Mouse (Mus musculus) hindbrain, embryonic 14.5 days (tissue): Measurements from ENCODE around the gene Pip5k1b. TPM values are rescaled to one million over a fixed set of nuclear protein-coding genes. Genes with fewer than 3 reads are reported as not detected.

Experiments used
- ATAC-seq: fragments of 200-750 bp; cut with Nextera tagmentation; 2 replicates; pipeline ENCODE4 v1.8.0; 2017; ENCODE audit warnings: moderate number of reproducible peaks, mild to moderate bottlenecking, moderate TSS enrichment, moderate library complexity; ENCODE audit not compliant: low FRiP score
- DNase-seq: peaks from one replicate; pipeline ENCODE4 v3.0.0-alpha.2; 2015; ENCODE audit warnings: low spot score
- H3K27ac ChIP-seq: fragments of 300-500 bp; sonication (generic); 2 replicates; pipeline ENCODE4 v1.5.1; 2014; ENCODE audit warnings: mild to moderate bottlenecking, moderate library complexity
- H3K27me3 ChIP-seq: fragments of 300-500 bp; sonication (generic); 2 replicates; pipeline ENCODE4 v1.6.1; 2014; ENCODE audit warnings: mild to moderate bottlenecking, low read length, mixed read lengths; ENCODE audit not compliant: control insufficient read depth, insufficient read depth
- H3K36me3 ChIP-seq: fragments of 300-500 bp; sonication (generic); replicated peaks from 2 replicates; pipeline ENCODE4 v1.6.1; 2014; ENCODE audit not compliant: control insufficient read depth, insufficient read depth
- H3K4me1 ChIP-seq: fragments of 300-500 bp; sonication (generic); replicated peaks from 2 replicates; pipeline ENCODE4 v1.6.1; 2014; ENCODE audit warnings: antibody characterized with exemption, low read length, mixed read lengths; ENCODE audit not compliant: control insufficient read depth, insufficient read depth
- H3K4me2 ChIP-seq: fragments of 300-500 bp; sonication (generic); replicated peaks from 2 replicates; pipeline ENCODE4 v1.6.1; 2014; ENCODE audit warnings: mild to moderate bottlenecking, moderate library complexity
- H3K4me3 ChIP-seq: fragments of 300-500 bp; sonication (generic); replicated peaks from 2 replicates; pipeline ENCODE4 v1.5.1; 2014; ENCODE audit warnings: mild to moderate bottlenecking, low read length
- H3K9ac ChIP-seq: fragments of 300-500 bp; sonication (generic); 2 replicates; pipeline ENCODE4 v1.6.1; 2014
- H3K9me3 ChIP-seq: fragments of 300-500 bp; sonication (generic); 2 replicates; pipeline ENCODE4 v1.6.1; 2016; ENCODE audit warnings: low read length; ENCODE audit not compliant: control insufficient read depth
- WGBS: fragments of 180-500 bp; shearing (Covaris S2); extraction: QIAGEN DNeasy Blood & Tissue Kit; methylation state at CpG from one replicate; pipeline ENCODE4 v1.1.7; 2014; 5-methylcytosine and 5-hydroxymethylcytosine counted together
- polyA plus RNA-seq: library from polyadenylated mRNA; unstranded; fragments of >200 nt; fragmentation: Nextera tagmentation; extraction: Ambion mirVana; gene quantifications from 2 replicates; pipeline ENCODE4 v1.2.1, GENCODE M21; 2014

The Pip5k1b gene
- polyA plus RNA-seq, 1 experiment from 2014 or later = 3.9 TPM

DNA sequence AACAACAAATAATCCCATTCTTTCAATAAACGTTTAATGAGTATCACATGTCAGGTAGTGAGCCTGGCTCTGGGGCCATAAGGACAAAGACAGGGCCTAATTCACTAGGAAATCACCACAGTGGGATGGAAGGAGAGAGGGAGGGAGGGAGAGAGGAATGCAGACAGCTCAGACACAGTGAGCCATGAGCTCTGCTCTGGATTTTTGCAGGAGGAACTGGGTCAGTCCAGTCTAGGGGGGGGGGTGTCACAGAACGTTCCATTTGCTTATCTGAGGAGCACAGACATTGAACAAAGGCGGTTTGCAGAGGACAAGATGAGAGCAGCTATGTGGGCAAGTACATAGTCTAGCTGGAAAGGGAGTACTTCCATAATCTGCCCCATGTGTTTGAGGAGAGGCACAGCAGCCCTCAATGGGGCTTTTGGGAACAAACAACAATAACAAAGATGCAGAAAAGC lies 103.2 kb downstream of the Pip5k1b start:
- 25% methylated on average over 3 of the region's 3 CpGs for WGBS

DNA sequence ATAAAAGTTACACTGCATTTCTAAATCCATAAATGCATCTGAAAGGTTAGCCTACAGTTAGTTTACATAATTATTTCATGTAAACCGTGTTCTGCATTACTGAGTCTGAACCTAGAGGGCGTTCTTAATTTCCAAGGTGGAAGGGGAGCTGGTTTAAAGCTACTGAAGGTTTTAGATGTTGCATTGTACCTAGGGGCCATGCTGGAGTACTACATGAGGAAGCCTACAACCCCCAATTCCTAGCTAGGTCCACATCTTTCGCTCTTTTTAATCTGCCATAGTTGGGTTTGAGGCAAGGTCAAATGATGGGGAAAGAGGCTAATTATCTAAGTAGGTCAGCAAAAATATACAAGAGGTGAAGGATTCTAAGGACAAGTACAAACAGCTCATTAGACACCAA lies 104.0 kb downstream of the Pip5k1b start:
- H3K4me2 ChIP-seq = no peak overlapping the region
- 92% methylated on average over 3 of the region's 3 CpGs for WGBS
- no peak for ATAC-seq

More for the DNA sequence above, 103.2 kb downstream of the Pip5k1b start:
- Histone ChIP-seq H3K4me3 (no peak overlapping the region), H3K9ac (no peak overlapping the region), H3K9me3 (no peaks in the 10 kb centered on the region), H3K4me1 (peaks cover 15% of the 10 kb centered on the region), H3K4me2 (no peak overlapping the region), H3K27me3 (no peaks in the 10 kb centered on the region), H3K36me3 (no peaks in the 10 kb centered on the region), H3K27ac (peak overlapping the region; percentile 46; the same call in 1 of the 2 replicates)
- DNase-seq (peak; percentile 41), ATAC-seq (peak; percentile 14; the same call in 1 of the 2 replicates)

DNA sequence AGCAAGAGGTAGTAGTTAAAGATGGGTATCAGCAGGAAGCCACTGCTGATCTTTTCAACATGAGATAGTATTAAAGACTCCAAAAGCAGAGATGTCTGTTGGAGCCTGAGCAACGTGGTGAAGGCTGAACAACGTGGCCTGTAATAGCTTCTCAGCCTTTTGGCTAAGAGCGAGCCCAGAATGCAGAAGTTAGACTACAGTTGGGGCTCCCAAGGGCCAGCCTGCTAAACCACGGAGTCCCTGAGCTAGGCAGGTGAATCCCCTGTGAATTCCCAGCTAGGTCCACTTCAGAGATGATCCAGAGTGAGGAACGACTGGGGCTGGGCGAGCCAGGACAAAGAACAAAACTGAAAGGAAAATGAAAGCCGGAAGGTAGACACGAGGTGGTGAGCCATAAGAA lies 104.9 kb downstream of the Pip5k1b start:
- peaks cover 15% of the 10 kb centered on the region for H3K4me1 ChIP-seq
- ATAC-seq = no peak
- no peak overlapping the region for H3K9ac ChIP-seq

More for the DNA sequence above, 104.0 kb downstream of the Pip5k1b start:
- Histone ChIP-seq H3K9ac (no peak overlapping the region), H3K9me3 (no peaks in the 10 kb centered on the region), H3K27me3 (no peaks in the 10 kb centered on the region), H3K36me3 (no peaks in the 10 kb centered on the region), H3K4me1 (peaks cover 15% of the 10 kb centered on the region), H3K4me3 (no peak overlapping the region), H3K27ac (no peak overlapping the region)
- DNase-seq = no peak

DNA sequence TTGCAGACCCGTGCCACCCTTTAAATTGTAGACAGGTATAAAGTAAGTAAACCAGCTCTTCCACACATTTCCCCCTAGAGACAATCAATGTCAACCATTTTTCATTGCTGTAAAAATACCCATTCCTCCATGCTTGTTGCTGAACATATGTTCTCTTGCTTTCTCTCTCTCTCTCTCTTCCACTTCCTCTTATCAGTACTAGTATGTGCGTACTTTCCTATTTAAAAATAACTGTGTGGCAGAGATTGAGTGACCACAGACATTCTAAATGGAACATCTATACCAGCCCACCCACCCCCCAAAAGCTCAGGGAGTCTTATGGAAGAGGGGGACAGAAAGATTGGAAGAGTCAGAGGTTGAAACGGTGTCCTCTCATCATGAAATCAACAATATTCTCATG lies 111.3 kb downstream of the Pip5k1b start:
- 92% methylated on average over 3 of the region's 3 CpGs for WGBS
- H3K9me3 ChIP-seq = no peaks in the 10 kb centered on the region
- no peak overlapping the region for H3K27ac ChIP-seq
- ATAC-seq (no peak), DNase-seq (no peak)
- no peaks in the 10 kb centered on the region for H3K27me3 ChIP-seq
- no peak overlapping the region for H3K9ac ChIP-seq
- no peaks in the 10 kb centered on the region for H3K4me1 ChIP-seq
- no peaks in the 10 kb centered on the region for H3K36me3 ChIP-seq
- no peak overlapping the region for H3K4me3 ChIP-seq
- no peak overlapping the region for H3K4me2 ChIP-seq

More for the DNA sequence above, 104.9 kb downstream of the Pip5k1b start:
- no peak for DNase-seq
- Histone ChIP-seq H3K4me2 (no peak overlapping the region), H3K4me3 (no peak overlapping the region), H3K9me3 (no peaks in the 10 kb centered on the region), H3K27me3 (no peaks in the 10 kb centered on the region), H3K36me3 (no peaks in the 10 kb centered on the region), H3K27ac (no peak overlapping the region)
- 95% methylated on average over 8 of the region's 8 CpGs for WGBS

DNA sequence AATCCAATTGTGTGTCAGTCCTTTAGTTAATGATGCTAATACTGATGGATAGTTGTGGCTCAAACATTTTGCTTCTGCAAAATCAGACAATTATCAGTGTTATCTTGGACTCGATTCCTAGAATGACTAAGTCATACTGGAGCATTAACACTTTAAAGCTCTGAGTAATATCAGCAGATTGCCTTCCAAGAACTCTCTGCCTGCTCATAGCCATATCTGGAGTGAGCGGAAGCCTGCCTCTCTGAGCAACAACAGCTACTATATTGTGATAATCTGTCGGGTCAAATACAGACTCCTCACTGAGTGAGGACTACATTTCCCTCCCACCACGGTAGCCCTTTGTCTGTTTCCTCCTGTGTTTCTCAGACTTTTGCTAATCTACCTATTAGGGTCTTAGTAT lies 116.0 kb downstream of the Pip5k1b start:
- no peaks in the 10 kb centered on the region for H3K27me3 ChIP-seq
- H3K4me2 ChIP-seq = no peak overlapping the region
- no peaks in the 10 kb centered on the region for H3K9me3 ChIP-seq
- no peak overlapping the region for H3K9ac ChIP-seq
- DNase-seq (no peak), ATAC-seq (no peak)
- no peak overlapping the region for H3K27ac ChIP-seq
- WGBS = 85% methylated on average over 4 of the region's 4 CpGs
- H3K36me3 ChIP-seq = no peaks in the 10 kb centered on the region
- H3K4me1 ChIP-seq = no peaks in the 10 kb centered on the region
- no peak overlapping the region for H3K4me3 ChIP-seq

DNA sequence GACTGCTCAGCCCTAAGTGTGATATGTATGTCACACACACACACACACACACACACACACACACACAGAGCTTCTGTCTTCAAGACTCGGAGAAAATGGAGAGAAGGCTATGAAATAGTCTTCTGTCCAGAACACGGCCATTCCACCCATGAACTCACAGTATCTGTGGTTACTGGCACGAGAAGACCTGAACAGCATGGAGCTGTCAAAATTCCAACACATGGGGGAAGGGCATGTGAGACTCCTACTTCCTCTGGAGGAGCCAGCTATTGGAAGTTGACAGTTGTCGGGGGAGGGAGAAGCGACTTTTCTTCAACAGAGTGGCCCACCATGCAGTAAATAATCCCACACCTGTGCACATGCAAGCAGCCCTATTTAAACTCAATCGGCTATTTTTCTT lies 121.4 kb downstream of the Pip5k1b start:
- 87% methylated on average over 6 of the region's 6 CpGs for WGBS
- H3K27me3 ChIP-seq = no peaks in the 10 kb centered on the region
- ATAC-seq = no peak
- no peaks in the 10 kb centered on the region for H3K36me3 ChIP-seq
- no peak overlapping the region for H3K4me3 ChIP-seq
- no peak overlapping the region for H3K9ac ChIP-seq
- H3K9me3 ChIP-seq = no peaks in the 10 kb centered on the region
- no peaks in the 10 kb centered on the region for H3K4me1 ChIP-seq
- DNase-seq = no peak
- no peak overlapping the region for H3K4me2 ChIP-seq
- H3K27ac ChIP-seq = no peak overlapping the region

DNA sequence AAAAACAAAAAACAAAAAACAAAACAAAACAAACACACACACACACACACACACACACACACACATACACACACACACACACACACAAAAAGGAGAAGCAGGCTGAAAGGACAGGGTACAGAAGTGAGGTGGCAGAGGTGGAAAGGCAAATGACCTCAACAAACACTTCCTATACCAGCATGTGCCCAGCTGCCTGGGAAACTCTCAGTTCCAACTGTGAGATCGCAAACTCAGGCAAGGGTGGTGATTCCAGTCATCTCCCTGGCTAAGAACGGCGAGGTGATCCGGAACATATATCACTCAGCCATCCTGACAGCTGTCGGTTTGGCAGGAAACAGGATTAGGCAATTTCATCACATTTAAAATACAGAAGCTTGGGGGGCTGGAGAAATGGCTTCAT lies 123.2 kb downstream of the Pip5k1b start:
- H3K9me3 ChIP-seq = no peaks in the 10 kb centered on the region
- no peak overlapping the region for H3K4me3 ChIP-seq
- H3K4me2 ChIP-seq = no peak overlapping the region
- no peaks in the 10 kb centered on the region for H3K4me1 ChIP-seq
- no peak for DNase-seq
- no peak overlapping the region for H3K9ac ChIP-seq
- H3K27me3 ChIP-seq = no peaks in the 10 kb centered on the region
- no peak for ATAC-seq
- H3K27ac ChIP-seq = no peak overlapping the region
- H3K36me3 ChIP-seq = no peaks in the 10 kb centered on the region
- WGBS = 81% methylated on average over 5 of the region's 5 CpGs

DNA sequence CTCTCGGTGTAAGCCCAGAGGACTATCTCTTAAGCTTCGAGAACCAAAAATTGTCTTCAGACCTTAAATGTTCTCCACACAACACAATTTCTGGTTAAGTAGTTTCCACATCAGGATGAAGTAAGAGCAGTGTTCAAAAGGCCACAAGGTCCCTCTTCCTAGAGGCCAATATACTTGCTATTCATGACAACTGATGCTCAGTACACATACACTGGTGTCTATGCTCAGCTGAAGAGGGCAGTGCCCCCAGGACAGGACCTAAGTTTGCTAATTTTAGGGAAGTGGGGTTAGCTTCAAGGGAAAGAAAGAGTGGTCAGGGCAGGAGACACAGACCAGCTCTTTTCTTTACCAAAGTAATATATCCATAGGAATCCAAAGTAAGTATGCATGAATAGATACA lies 124.3 kb downstream of the Pip5k1b start:
- 97% methylated on average over 2 of the region's 2 CpGs for WGBS

DNA sequence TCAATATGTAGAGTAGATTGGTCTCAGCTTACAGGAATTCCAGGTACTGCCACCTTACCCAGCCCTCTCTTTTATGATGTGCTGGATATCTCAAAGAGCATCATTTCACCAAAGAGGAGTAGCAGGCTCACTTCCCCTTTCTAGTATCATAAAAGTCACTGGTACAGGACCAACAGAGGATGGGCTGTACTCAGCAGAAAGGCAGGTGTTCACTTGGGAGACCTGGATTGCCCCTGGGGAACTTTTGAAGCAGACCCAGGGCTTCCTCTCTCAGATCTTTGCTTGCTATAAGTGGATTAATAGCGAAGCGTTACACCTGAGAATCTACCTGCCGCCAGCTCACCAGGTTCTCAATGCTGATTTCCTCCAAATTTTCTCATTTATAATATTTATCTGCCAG lies 127.7 kb downstream of the Pip5k1b start:
- Histone ChIP-seq H3K36me3 (no peaks in the 10 kb centered on the region), H3K9me3 (no peaks in the 10 kb centered on the region), H3K9ac (no peak overlapping the region), H3K4me3 (no peak overlapping the region), H3K4me1 (no peaks in the 10 kb centered on the region), H3K4me2 (no peak overlapping the region), H3K27ac (no peak overlapping the region), H3K27me3 (no peaks in the 10 kb centered on the region)
- 92% methylated on average over 3 of the region's 3 CpGs for WGBS
- no peak for DNase-seq
- ATAC-seq = no peak

More for the DNA sequence above, 124.3 kb downstream of the Pip5k1b start:
- Histone ChIP-seq H3K4me1 (no peaks in the 10 kb centered on the region), H3K36me3 (no peaks in the 10 kb centered on the region), H3K27me3 (no peaks in the 10 kb centered on the region), H3K4me2 (no peak overlapping the region), H3K9ac (no peak overlapping the region), H3K27ac (no peak overlapping the region), H3K9me3 (no peaks in the 10 kb centered on the region), H3K4me3 (no peak overlapping the region)
- no peak for ATAC-seq
- DNase-seq = no peak

DNA sequence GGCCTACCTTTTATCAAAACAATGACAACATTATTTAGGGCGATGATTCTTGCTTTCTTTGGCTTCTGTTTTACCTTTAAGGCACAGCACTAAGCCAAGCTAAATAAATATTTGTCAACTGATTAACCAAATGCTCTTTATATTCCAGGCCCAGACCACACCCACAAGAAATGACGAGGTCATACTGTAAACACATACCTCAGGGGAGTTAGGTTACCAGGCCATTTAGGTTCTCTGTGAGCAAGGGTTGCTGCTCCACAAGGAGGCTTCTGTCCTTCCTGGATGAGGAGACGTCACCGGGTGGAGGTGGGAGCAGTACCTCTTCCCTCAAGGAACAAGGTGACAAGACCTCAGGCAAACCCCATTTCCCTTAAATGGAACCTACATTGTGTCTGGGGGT lies 128.4 kb downstream of the Pip5k1b start:
- H3K27ac ChIP-seq = no peak overlapping the region
- no peaks in the 10 kb centered on the region for H3K9me3 ChIP-seq
- H3K27me3 ChIP-seq = no peaks in the 10 kb centered on the region
- H3K4me1 ChIP-seq = no peaks in the 10 kb centered on the region
- H3K4me2 ChIP-seq = no peak overlapping the region
- no peak for DNase-seq
- H3K36me3 ChIP-seq = no peaks in the 10 kb centered on the region
- H3K4me3 ChIP-seq = no peak overlapping the region
- 83% methylated on average over 4 of the region's 4 CpGs for WGBS
- no peak overlapping the region for H3K9ac ChIP-seq
- no peak for ATAC-seq
